Mouse (Mus musculus) spleen, postnatal 4 days (tissue): ENCODE data around the gene Tmem91.

ENCODE experiments used
- DNase-seq, 2 experiments: peaks; one replicate each; pipeline ENCODE4 v3.0.0; 2022; ENCODE audit warnings: low spot score in 2 of 2

Gene Tmem91

DNA sequence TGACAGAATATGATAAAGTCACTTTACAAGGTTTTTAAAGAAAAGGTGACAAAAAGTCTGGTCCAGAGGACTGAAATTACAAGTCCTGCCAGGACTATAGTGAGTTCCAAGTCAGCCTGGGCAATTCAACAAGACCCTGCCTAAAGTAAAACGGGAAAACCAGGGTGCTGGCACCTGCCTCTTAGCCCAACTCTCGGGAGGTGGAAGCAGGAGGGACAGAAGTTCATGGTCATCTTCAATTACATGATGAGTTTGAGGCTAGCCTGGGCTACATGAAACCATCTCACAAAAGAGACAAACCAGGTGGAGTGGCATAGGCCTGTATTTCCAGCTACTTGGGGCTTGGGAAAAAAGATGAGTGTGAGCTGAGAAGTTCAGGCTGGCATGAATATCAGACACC lies 3.3 kb downstream of the Tmem91 start:
- DNase-seq: no peak

DNA sequence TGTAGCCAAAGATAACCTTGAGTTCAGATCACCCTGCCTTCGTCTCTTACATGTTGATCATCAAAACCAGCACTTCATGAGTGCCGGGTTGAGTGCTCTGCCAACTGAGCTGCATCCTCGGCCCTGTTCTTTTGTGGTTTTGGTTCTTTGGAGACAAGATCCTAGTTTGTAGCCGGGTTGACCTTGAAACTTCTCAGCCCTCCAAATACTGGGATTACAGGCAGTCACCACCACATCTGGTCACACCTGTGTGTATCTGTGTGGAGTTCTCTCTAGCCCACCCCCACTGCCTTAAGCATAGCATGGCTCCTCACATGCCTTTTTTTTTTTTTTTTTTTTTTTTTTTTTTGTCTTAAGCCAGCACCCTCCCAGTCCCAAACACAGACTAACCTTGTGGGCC lies 4.9 kb downstream of the Tmem91 start:
- DNase-seq: no peak

DNA sequence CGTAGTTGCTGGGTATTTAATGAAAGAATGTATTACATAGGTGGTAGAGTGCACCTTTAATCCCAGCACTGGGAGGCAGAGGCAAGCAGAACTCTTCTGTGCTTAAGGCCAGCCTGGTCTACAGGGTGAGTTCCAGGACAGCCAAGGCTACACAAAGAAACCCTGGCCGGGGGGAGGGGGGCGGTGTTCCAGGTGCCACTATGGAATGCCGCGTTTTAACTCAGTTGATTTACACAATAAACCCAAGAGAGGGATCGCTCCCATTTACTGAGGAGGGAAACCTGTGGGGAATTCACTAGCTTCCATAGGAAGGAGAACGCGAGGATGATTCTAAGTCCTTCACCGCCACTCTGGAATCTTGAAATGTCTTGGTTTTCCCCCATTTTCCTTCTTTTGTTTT lies 5.3 kb downstream of the Tmem91 start:
- DNase-seq: no peak

GRCm38 (mm10) chr7:25669158-25669557 lies 5.8 kb downstream of the Tmem91 start:
- DNase-seq: no peak

- no peak for DNase-seq
Measured at GRCm38 (mm10) chr7:25666381-25666780, 8.6 kb downstream of the Tmem91 start.

DNA sequence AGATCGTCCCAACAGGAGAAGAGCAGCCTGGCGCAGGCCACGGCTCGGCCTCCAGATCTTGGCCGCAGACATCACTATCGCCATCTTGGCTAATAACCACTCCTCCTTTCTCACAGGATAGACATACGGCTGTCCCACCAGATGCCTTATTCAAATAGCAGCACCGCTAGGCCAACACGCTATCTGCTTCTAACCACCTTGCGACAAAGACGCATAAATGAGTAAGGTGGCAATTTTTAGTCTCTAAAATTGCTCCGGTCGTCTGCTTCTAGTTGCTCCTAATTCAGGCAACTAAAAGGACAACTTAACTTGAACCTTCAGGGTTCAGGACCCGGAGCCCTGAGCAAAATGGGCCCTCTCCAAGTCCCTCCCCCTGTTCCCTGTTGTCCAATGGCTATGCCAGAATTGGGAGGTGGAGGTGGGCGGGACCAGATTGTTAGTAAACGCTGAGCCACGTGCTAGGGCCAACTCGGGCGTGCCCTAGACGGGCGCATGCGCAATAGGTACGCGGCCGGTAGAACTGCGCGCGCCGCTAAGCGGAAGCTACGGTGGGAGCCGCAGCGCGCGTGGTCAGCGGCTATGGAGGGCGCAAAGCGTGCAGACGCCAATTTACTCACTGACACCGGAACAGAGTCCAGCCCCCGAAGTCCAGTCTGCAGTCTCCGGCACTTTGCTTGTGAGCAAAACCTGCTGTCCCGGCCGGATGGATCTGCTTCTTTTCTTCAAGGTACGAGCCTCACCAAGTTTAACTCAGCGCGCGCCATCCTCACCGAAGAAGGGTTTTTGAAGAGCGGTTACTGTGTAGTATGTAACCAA lies 16.1 kb downstream of the Tmem91 start, which contains the start of the genes Bckdha and Exosc5:
Gene Bckdha, minus strand, starts transcription at position 325 of the 816 bp plus-strand sequence.
Gene Exosc5, plus strand, starts transcription at position 508 of the 816 bp plus-strand sequence.
- DNase-seq: peak; percentile 98 to 99

DNA sequence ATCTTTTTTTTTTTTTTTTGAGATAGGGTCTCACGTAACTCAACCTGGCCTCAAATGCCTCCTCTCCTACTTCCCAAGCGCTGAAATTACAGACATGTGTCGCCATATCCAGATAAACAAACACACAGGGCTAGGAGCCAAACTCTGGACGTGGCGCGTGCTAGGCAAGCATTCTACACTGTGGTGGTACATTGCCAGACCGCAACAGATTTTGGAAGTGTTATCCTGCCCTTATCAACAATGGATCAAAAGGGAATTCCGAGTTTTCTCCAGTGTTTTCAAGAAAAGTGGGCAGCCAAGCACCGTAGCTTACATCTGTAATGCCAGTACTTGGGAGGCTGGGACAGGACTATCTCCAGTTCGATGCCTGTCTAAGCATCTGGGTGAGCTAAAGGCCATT lies 17.2 kb downstream of the Tmem91 start:
- no peak for DNase-seq

GRCm38 (mm10) chr7:25655601-25656428 lies 19.2 kb downstream of the Tmem91 start:
- DNase-seq: no peak

GRCm38 (mm10) chr7:25652244-25652759 lies 22.7 kb downstream of the Tmem91 start:
- peak in 1 of 2 experiments; percentile 61 for DNase-seq

DNA sequence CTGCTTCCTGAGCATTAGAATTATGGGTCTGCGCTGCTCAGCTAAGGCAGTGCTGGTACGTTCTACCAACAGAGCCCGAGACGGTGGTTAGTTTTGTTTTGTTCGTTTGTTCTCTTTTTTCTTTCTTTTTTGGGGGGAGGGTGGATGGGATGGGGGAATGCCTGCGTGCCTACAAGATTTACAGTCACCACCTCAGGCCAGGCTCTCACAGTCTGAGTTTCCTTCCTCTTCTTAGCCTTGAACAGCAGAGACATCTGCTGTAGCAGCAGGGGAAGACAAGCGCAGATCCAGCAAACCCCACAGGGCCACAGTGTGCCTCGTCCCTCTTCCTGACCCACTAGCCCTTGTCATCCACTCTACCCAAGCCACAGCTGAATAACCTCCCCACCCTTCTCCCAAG lies 23.7 kb downstream of the Tmem91 start:
- peak; percentile 51 to 74 for DNase-seq

DNA sequence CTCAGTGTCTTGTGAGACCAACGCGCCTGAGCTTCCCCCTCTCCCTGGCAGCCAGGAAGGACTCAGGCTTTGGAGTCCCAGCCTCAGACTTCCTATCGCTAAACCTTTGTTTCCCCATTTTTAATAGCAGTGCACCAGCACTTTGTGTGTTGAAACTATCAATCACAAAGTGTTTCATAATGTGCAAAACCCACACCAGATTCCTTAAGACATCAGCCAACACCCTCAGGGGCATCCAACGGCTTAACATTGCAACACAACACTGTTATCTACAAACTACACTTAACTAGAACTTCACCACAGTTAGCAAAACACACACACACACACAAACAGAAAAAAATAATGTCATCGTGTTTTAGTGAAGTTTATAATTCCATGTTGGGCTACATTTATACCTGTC lies 25.1 kb downstream of the Tmem91 start:
- no peak for DNase-seq

GRCm38 (mm10) chr7:25647574-25648123 lies 27.3 kb downstream of the Tmem91 start:
- peak in 1 of 2 experiments; percentile 58 for DNase-seq

- DNase-seq: no peak
Measured at GRCm38 (mm10) chr7:25645074-25645473, 29.9 kb downstream of the Tmem91 start.

DNA sequence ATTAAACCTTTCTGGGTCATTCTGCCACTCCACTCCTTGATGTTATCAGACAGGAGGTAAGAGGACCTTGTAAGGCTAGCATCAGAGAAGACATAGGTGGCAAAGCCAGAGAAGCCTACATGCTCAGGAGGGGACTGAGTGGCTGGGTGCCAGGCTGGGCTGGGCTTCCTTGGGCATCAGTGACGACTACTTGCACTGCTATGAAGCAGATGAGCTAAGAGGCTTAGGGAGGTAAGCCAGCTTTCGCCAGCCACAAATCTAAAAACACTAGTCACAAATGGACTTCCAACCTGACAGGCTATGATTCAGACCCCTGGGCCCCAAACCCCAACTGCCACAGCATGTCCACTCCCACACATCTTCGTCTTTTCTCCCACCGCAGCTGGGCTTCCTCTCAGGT lies 30.3 kb downstream of the Tmem91 start:
- no peak for DNase-seq

DNA sequence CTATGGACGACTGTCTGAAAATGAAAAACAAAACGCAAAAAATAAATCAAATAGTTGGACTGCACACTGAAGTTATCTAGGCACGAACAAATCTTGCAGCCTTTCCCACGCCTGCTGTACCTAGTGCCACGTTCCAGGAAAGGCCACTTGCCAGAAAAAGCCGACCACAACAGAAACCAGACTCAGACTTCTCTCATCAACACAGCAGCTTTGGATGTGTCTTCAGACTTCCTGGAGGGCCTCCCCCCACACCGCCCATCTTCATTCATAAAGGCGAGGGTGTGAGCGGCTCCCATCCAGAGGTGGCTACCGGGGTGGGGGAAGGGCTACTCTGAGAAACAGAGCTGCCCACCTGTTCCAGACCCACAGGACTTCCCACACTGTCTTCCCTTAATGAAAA lies 30.8 kb downstream of the Tmem91 start:
- DNase-seq: no peak

DNA sequence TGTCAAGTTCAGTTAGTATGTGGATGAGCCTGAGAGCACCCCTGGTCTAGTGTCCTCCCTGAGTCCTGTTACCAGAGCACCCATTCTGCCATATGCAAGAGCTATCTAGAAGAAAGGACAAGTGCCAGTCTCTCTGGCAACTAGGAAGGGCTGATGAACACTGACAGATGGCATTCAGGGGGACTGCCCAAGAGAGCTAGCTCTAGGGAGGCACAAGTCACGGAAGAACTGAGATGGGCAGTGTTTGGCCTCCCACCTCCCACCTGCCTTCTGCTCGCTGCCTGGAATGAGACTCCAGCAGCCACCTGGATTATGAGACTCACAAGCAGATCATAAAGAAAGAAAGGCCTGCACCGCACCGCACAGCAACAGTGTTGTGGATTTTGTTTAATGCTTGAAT lies 35.2 kb downstream of the Tmem91 start:
- no peak for DNase-seq

DNA sequence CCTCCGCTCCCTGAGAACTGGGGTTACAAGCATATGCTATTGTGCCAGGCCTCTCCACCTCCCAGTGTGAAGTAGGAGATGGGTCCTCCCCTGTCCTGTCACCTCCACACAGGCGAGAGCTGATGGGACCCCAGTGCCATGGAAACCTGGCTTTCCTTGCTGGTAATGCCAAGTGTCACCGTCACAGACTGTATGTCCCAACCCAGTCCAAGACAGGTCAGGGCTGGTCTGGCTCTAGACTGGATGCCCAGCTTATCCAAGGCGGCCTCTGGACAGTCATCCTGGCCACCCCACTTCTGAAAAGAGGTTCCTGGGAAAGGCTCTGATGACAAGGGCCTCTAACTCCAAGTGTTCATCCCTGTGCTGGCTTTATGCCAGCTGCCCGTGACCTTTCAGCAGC lies 37.9 kb downstream of the Tmem91 start:
- no peak for DNase-seq

- peak; percentile 68 to 78 for DNase-seq
Measured at GRCm38 (mm10) chr7:25636373-25636772, 38.6 kb downstream of the Tmem91 start.

GRCm38 (mm10) chr7:25632679-25633078 lies 42.3 kb downstream of the Tmem91 start:
- DNase-seq: no peak

- no peak for DNase-seq
Measured at GRCm38 (mm10) chr7:25628323-25628620, 46.7 kb downstream of the Tmem91 start.

GRCm38 (mm10) chr7:25627431-25628322 lies 47.3 kb downstream of the Tmem91 start:
- DNase-seq: peak; percentile 67 to 85
